Mouse (Mus musculus): Measurements from ENCODE around the gene Rims1.

Rims1 gene

GRCm38 (mm10) chr1:22694514-22694913, 111.3 kb downstream of the Rims1 start:
- no peak for DNase-seq

- no peak for DNase-seq
Measured at GRCm38 (mm10) chr1:22683455-22683854, 122.3 kb downstream of the Rims1 start.

- DNase-seq: no peak
Measured at GRCm38 (mm10) chr1:22664196-22664595, 141.6 kb downstream of the Rims1 start.

- DNase-seq: no peak
Measured at GRCm38 (mm10) chr1:22661825-22662224, 144.0 kb downstream of the Rims1 start.

- DNase-seq: no peak
Measured at GRCm38 (mm10) chr1:22655983-22656382, 149.8 kb downstream of the Rims1 start.

- no peak for DNase-seq
Measured at GRCm38 (mm10) chr1:22654903-22655302, 150.9 kb downstream of the Rims1 start.

GRCm38 (mm10) chr1:22650588-22650987, 155.2 kb downstream of the Rims1 start:
- DNase-seq: no peak

- DNase-seq: no peak
Measured at GRCm38 (mm10) chr1:22649432-22649831, 156.4 kb downstream of the Rims1 start.

GRCm38 (mm10) chr1:22645257-22645656, 160.5 kb downstream of the Rims1 start:
- no peak for DNase-seq

- DNase-seq: no peak
Measured at GRCm38 (mm10) chr1:22640568-22640967, 165.2 kb downstream of the Rims1 start.

- no peak for DNase-seq
Measured at GRCm38 (mm10) chr1:22639702-22640101, 166.1 kb downstream of the Rims1 start.

- no peak for DNase-seq
Measured at GRCm38 (mm10) chr1:22633871-22634270, 171.9 kb downstream of the Rims1 start.

- DNase-seq: no peak
Measured at GRCm38 (mm10) chr1:22632551-22632950, 173.2 kb downstream of the Rims1 start.

GRCm38 (mm10) chr1:22631991-22632390, 173.8 kb downstream of the Rims1 start:
- DNase-seq: no peak

GRCm38 (mm10) chr1:22629011-22629410, 176.8 kb downstream of the Rims1 start:
- DNase-seq: no peak

- DNase-seq: peak; percentile 25
Measured at GRCm38 (mm10) chr1:22627013-22627412, 178.8 kb downstream of the Rims1 start.

- DNase-seq: no peak
Measured at GRCm38 (mm10) chr1:22626295-22626694, 179.5 kb downstream of the Rims1 start.

GRCm38 (mm10) chr1:22620827-22621226, 185.0 kb downstream of the Rims1 start:
- DNase-seq: no peak

GRCm38 (mm10) chr1:22615601-22616000, 190.2 kb downstream of the Rims1 start:
- DNase-seq: no peak

- no peak for DNase-seq
Measured at GRCm38 (mm10) chr1:22613609-22614008, 192.2 kb downstream of the Rims1 start.

- DNase-seq: peak; percentile 49
Measured at GRCm38 (mm10) chr1:22604329-22605044, 201.3 kb downstream of the Rims1 start.

GRCm38 (mm10) chr1:22596197-22596596, 209.6 kb downstream of the Rims1 start:
- DNase-seq: peak; percentile 25

GRCm38 (mm10) chr1:22594841-22595240, 211.0 kb downstream of the Rims1 start:
- DNase-seq: peak; percentile 14

GRCm38 (mm10) chr1:22587859-22588383, 217.9 kb downstream of the Rims1 start:
- DNase-seq: no peak

- no peak for DNase-seq
Measured at GRCm38 (mm10) chr1:22585560-22585959, 220.2 kb downstream of the Rims1 start.
